Mouse (Mus musculus) forebrain, embryonic 15.5 days (tissue): ENCODE data around the gene Jup. TPM values are rescaled to one million over a fixed set of nuclear protein-coding genes. Genes with fewer than 3 reads are reported as not detected.

Experiments
- ATAC-seq: fragments of 200-750 bp; cut with Nextera tagmentation; replicated peaks from 2 replicates; pipeline ENCODE4 v1.8.0; 2017; ENCODE audit warnings: mild to moderate bottlenecking, moderate TSS enrichment, moderate library complexity
- H3K27ac ChIP-seq: fragments of 300-500 bp; sonication (generic); replicated peaks from 2 replicates; pipeline ENCODE4 v1.5.1; 2015; ENCODE audit warnings: mild to moderate bottlenecking, inconsistent platforms
- H3K27me3 ChIP-seq: fragments of 300-500 bp; sonication (generic); 2 replicates; pipeline ENCODE4 v1.6.1; 2015; ENCODE audit warnings: inconsistent platforms
- H3K36me3 ChIP-seq: fragments of 300-500 bp; sonication (generic); 2 replicates; pipeline ENCODE4 v1.6.1; 2015; ENCODE audit warnings: mild to moderate bottlenecking, inconsistent platforms
- H3K4me1 ChIP-seq: fragments of 300-500 bp; sonication (generic); 2 replicates; pipeline ENCODE4 v1.6.1; 2015; ENCODE audit warnings: inconsistent platforms
- H3K4me2 ChIP-seq: fragments of 300-500 bp; sonication (generic); replicated peaks from 2 replicates; pipeline ENCODE4 v1.6.1; 2015; ENCODE audit warnings: mild to moderate bottlenecking, inconsistent platforms
- H3K4me3 ChIP-seq: fragments of 300-500 bp; sonication (generic); 2 replicates; pipeline ENCODE4 v1.5.1; 2015; ENCODE audit warnings: mild to moderate bottlenecking, inconsistent platforms
- H3K9ac ChIP-seq: fragments of 300-500 bp; sonication (generic); replicated peaks from 2 replicates; pipeline ENCODE4 v1.6.1; 2015; ENCODE audit warnings: mild to moderate bottlenecking, inconsistent platforms
- H3K9me3 ChIP-seq: fragments of 300-500 bp; sonication (generic); 2 replicates; pipeline ENCODE4 v1.6.1; 2016; ENCODE audit warnings: inconsistent platforms
- WGBS: fragments of 180-500 bp; shearing (Covaris S2); methylation state at CpG from one replicate; pipeline ENCODE4 v1.1.7; 2015; ENCODE audit warnings: mixed read lengths; 5-methylcytosine and 5-hydroxymethylcytosine counted together
- polyA plus RNA-seq: library from polyadenylated mRNA; unstranded; fragments of >200 nt; fragmentation: Nextera tagmentation; extraction: Ambion mirVana; gene quantifications from 2 replicates; pipeline ENCODE4 v1.2.1, GENCODE M21; 2015

Jup gene
- polyA plus RNA-seq, 1 experiment from 2014 or later, result 51.4 TPM

- Histone ChIP-seq H3K4me2 (no peak overlapping the region), H3K4me1 (peaks cover 5% of the 10 kb centered on the region), H3K9ac (no peak overlapping the region), H3K27ac (no peak overlapping the region), H3K4me3 (no peak overlapping the region), H3K36me3 (peaks cover 39% of the 10 kb centered on the region), H3K27me3 (no peaks in the 10 kb centered on the region), H3K9me3 (no peaks in the 10 kb centered on the region)
- no peak for ATAC-seq
- WGBS, result 82% methylated on average over 3 of the region's 3 CpGs
Observed at GRCm38 (mm10) chr11:100385016-100385415, 12.5 kb downstream of the Jup start.

GRCm38 (mm10) chr11:100382682-100383081 lies 14.9 kb downstream of the Jup start:
- Histone ChIP-seq H3K9ac (no peak overlapping the region), H3K27me3 (no peaks in the 10 kb centered on the region), H3K27ac (no peak overlapping the region), H3K4me1 (no peaks in the 10 kb centered on the region), H3K4me2 (no peak overlapping the region), H3K9me3 (no peaks in the 10 kb centered on the region), H3K36me3 (peaks cover 54% of the 10 kb centered on the region), H3K4me3 (no peak overlapping the region)
- WGBS, result 82% methylated on average over 6 of the region's 6 CpGs
- ATAC-seq, result no peak

- Histone ChIP-seq H3K27ac (no peak overlapping the region), H3K4me3 (no peak overlapping the region), H3K4me2 (no peak overlapping the region), H3K9me3 (no peaks in the 10 kb centered on the region), H3K9ac (no peak overlapping the region), H3K27me3 (no peaks in the 10 kb centered on the region), H3K4me1 (no peaks in the 10 kb centered on the region), H3K36me3 (peaks cover 65% of the 10 kb centered on the region)
- no peak for ATAC-seq
- WGBS, result 91% methylated on average over 4 of the region's 4 CpGs
Observed at GRCm38 (mm10) chr11:100379311-100379710, 18.3 kb downstream of the Jup start.

GRCm38 (mm10) chr11:100378446-100378845 lies 19.1 kb downstream of the Jup start:
- no peaks in the 10 kb centered on the region for H3K4me1 ChIP-seq
- H3K9ac ChIP-seq, result no peak overlapping the region
- H3K27me3 ChIP-seq, result no peaks in the 10 kb centered on the region
- peaks cover 65% of the 10 kb centered on the region for H3K36me3 ChIP-seq
- ATAC-seq, result no peak
- no peak overlapping the region for H3K4me3 ChIP-seq
- 85% methylated on average over 5 of the region's 5 CpGs for WGBS
- no peaks in the 10 kb centered on the region for H3K9me3 ChIP-seq
- H3K27ac ChIP-seq, result no peak overlapping the region
- no peak overlapping the region for H3K4me2 ChIP-seq

- 96% methylated on average over 14 of the region's 14 CpGs for WGBS
- H3K4me2 ChIP-seq, result no peak overlapping the region
- H3K27ac ChIP-seq, result no peak overlapping the region
- H3K9me3 ChIP-seq, result no peaks in the 10 kb centered on the region
- H3K36me3 ChIP-seq, result peaks cover 65% of the 10 kb centered on the region
- no peak overlapping the region for H3K4me3 ChIP-seq
- H3K9ac ChIP-seq, result no peak overlapping the region
- ATAC-seq, result no peak
- no peaks in the 10 kb centered on the region for H3K4me1 ChIP-seq
- no peaks in the 10 kb centered on the region for H3K27me3 ChIP-seq
Observed at GRCm38 (mm10) chr11:100377989-100378388, 19.6 kb downstream of the Jup start.

GRCm38 (mm10) chr11:100376746-100377389 lies 20.7 kb downstream of the Jup start:
- H3K36me3 ChIP-seq, result peaks cover 57% of the 10 kb centered on the region
- ATAC-seq, result no peak
- no peak overlapping the region for H3K27ac ChIP-seq
- WGBS, result 91% methylated on average over 21 of the region's 21 CpGs
- H3K9me3 ChIP-seq, result no peaks in the 10 kb centered on the region
- no peak overlapping the region for H3K9ac ChIP-seq
- no peaks in the 10 kb centered on the region for H3K27me3 ChIP-seq
- no peak overlapping the region for H3K4me2 ChIP-seq
- no peak overlapping the region for H3K4me3 ChIP-seq
- H3K4me1 ChIP-seq, result no peaks in the 10 kb centered on the region

GRCm38 (mm10) chr11:100376005-100376404 lies 21.6 kb downstream of the Jup start:
- H3K4me1 ChIP-seq, result no peaks in the 10 kb centered on the region
- WGBS, result 82% methylated on average over 4 of the region's 4 CpGs
- H3K27ac ChIP-seq, result no peak overlapping the region
- peaks cover 52% of the 10 kb centered on the region for H3K36me3 ChIP-seq
- no peak overlapping the region for H3K9ac ChIP-seq
- H3K27me3 ChIP-seq, result no peaks in the 10 kb centered on the region
- H3K9me3 ChIP-seq, result no peaks in the 10 kb centered on the region
- no peak overlapping the region for H3K4me3 ChIP-seq
- no peak overlapping the region for H3K4me2 ChIP-seq
- ATAC-seq, result no peak

GRCm38 (mm10) chr11:100375127-100375526 lies 22.4 kb downstream of the Jup start:
- peaks cover 49% of the 10 kb centered on the region for H3K36me3 ChIP-seq
- H3K27me3 ChIP-seq, result no peaks in the 10 kb centered on the region
- H3K4me3 ChIP-seq, result no peak overlapping the region
- H3K4me1 ChIP-seq, result no peaks in the 10 kb centered on the region
- no peak for ATAC-seq
- WGBS, result 92% methylated on average over 9 of the region's 9 CpGs
- H3K27ac ChIP-seq, result no peak overlapping the region
- H3K9ac ChIP-seq, result no peak overlapping the region
- H3K9me3 ChIP-seq, result no peaks in the 10 kb centered on the region
- H3K4me2 ChIP-seq, result no peak overlapping the region

GRCm38 (mm10) chr11:100371981-100372558 lies 25.5 kb downstream of the Jup start:
- H3K27ac ChIP-seq, result no peak overlapping the region
- H3K4me3 ChIP-seq, result no peak overlapping the region
- H3K9ac ChIP-seq, result no peak overlapping the region
- no peak overlapping the region for H3K4me2 ChIP-seq
- no peaks in the 10 kb centered on the region for H3K9me3 ChIP-seq
- no peak for ATAC-seq
- no peaks in the 10 kb centered on the region for H3K4me1 ChIP-seq
- peaks cover 28% of the 10 kb centered on the region for H3K36me3 ChIP-seq
- 62% methylated on average over 7 of the region's 8 CpGs for WGBS
- H3K27me3 ChIP-seq, result no peaks in the 10 kb centered on the region

GRCm38 (mm10) chr11:100369822-100370221 lies 27.7 kb downstream of the Jup start:
- no peak for ATAC-seq
- Histone ChIP-seq H3K4me2 (no peak overlapping the region), H3K4me1 (no peaks in the 10 kb centered on the region), H3K36me3 (peaks cover 13% of the 10 kb centered on the region), H3K9me3 (no peaks in the 10 kb centered on the region), H3K27ac (no peak overlapping the region), H3K4me3 (no peak overlapping the region), H3K9ac (no peak overlapping the region), H3K27me3 (no peaks in the 10 kb centered on the region)
- WGBS, result 84% methylated on average over 8 of the region's 8 CpGs

GRCm38 (mm10) chr11:100369145-100369544 lies 28.4 kb downstream of the Jup start:
- no peak overlapping the region for H3K9ac ChIP-seq
- no peak for ATAC-seq
- peaks cover 9% of the 10 kb centered on the region for H3K36me3 ChIP-seq
- H3K27me3 ChIP-seq, result no peaks in the 10 kb centered on the region
- H3K4me2 ChIP-seq, result no peak overlapping the region
- 85% methylated on average over 7 of the region's 7 CpGs for WGBS
- H3K4me3 ChIP-seq, result no peak overlapping the region
- H3K4me1 ChIP-seq, result no peaks in the 10 kb centered on the region
- H3K27ac ChIP-seq, result no peak overlapping the region
- H3K9me3 ChIP-seq, result no peaks in the 10 kb centered on the region

- Histone ChIP-seq H3K36me3 (no peaks in the 10 kb centered on the region), H3K4me1 (peaks cover 5% of the 10 kb centered on the region; the same call in 1 of the 2 replicates), H3K4me2 (no peak overlapping the region), H3K27me3 (peaks cover 5% of the 10 kb centered on the region; the same call in 1 of the 2 replicates), H3K27ac (no peak overlapping the region), H3K9ac (no peak overlapping the region), H3K4me3 (no peak overlapping the region), H3K9me3 (no peaks in the 10 kb centered on the region)
- 17% methylated on average over 12 of the region's 12 CpGs for WGBS
- peak; percentile 55; the same call in 1 of the 2 replicates for ATAC-seq
Observed at GRCm38 (mm10) chr11:100362979-100363562, 34.5 kb downstream of the Jup start.
